Mouse (Mus musculus) myocyte (in vitro differentiated cells): ENCODE measurements around the gene Scp2. TPM values are rescaled to one million over a fixed set of nuclear protein-coding genes. Genes with fewer than 3 reads are reported as not detected.
"Not testable (repeated sequence)": the region's sequence is repeated elsewhere in the genome, so short reads cannot be mapped to it uniquely, and the experiment has no call there.

ENCODE experiments used
- H3K27me3 ChIP-seq: one replicate; pipeline ENCODE4 v1.6.1; 2011; ENCODE audit not compliant: control insufficient read depth, insufficient read depth, insufficient read length
- H3K36me3 ChIP-seq: one replicate; pipeline ENCODE4 v1.6.1; 2011; ENCODE audit not compliant: control insufficient read depth, insufficient read depth
- H3K4me2 ChIP-seq: one replicate; pipeline ENCODE4 v1.6.1; 2011; ENCODE audit warnings: low read depth, control low read depth
- H3K4me3 ChIP-seq: one replicate; pipeline ENCODE4 v1.5.1; 2011; ENCODE audit warnings: mild to moderate bottlenecking, control low read depth, moderate library complexity
- H3K79me2 ChIP-seq: one replicate; pipeline ENCODE4 v1.6.1; 2011; ENCODE audit not compliant: control insufficient read depth, insufficient read depth
- H3ac ChIP-seq: one replicate; pipeline ENCODE4 v1.6.1; 2011; ENCODE audit not compliant: control insufficient read depth, insufficient read length
- CEBPB ChIP-seq: IDR thresholded peaks from 2 replicates; pipeline ENCODE4 v1.6.1; 2011; ENCODE audit warnings: mild to moderate bottlenecking, moderate library complexity; ENCODE audit not compliant: poor library complexity, insufficient read depth, severe bottlenecking
- E2F4 ChIP-seq: IDR thresholded peaks from one replicate; pipeline ENCODE4 v1.6.1; 2011; ENCODE audit warnings: mild to moderate bottlenecking, control low read depth, moderate library complexity; ENCODE audit not compliant: insufficient read depth
- MAX ChIP-seq: IDR thresholded peaks from one replicate; pipeline ENCODE4 v1.6.1; 2011; ENCODE audit warnings: low read depth, mild to moderate bottlenecking, control low read depth
- MYOD1 ChIP-seq, 3 experiments: IDR thresholded peaks; one replicate each; pipeline ENCODE4 v1.6.1; 2011; ENCODE audit warnings: control low read depth in 2 of 3, low read depth in 2 of 3, mild to moderate bottlenecking in 2 of 3, moderate library complexity in 1 of 3; ENCODE audit not compliant: insufficient read length in 2 of 3, control insufficient read depth in 1 of 3
- MYOG ChIP-seq, 3 experiments: IDR thresholded peaks; one replicate each; pipeline ENCODE4 v1.6.1; 2011; ENCODE audit warnings: control low read depth in 2 of 3, low read depth in 2 of 3, mild to moderate bottlenecking in 2 of 3; ENCODE audit not compliant: insufficient read length in 2 of 3, control insufficient read depth in 1 of 3, insufficient read depth in 1 of 3
- POLR2A ChIP-seq: IDR thresholded peaks from one replicate; pipeline ENCODE4 v1.6.1; 2011; ENCODE audit warnings: low read depth, mild to moderate bottlenecking, control low read depth, moderate library complexity; ENCODE audit not compliant: insufficient read length
- POLR2AphosphoS2 ChIP-seq: IDR thresholded peaks from one replicate; pipeline ENCODE4 v1.6.1; 2011; ENCODE audit warnings: low read depth, control low read depth; ENCODE audit not compliant: insufficient read length
- REST ChIP-seq: IDR thresholded peaks from one replicate; pipeline ENCODE4 v1.6.1; 2011; ENCODE audit warnings: mild to moderate bottlenecking, control low read depth, moderate library complexity; ENCODE audit not compliant: insufficient read depth, insufficient read length
- SRF ChIP-seq: IDR thresholded peaks from one replicate; pipeline ENCODE4 v1.6.1; 2011; ENCODE audit warnings: low read depth; ENCODE audit not compliant: control insufficient read depth, insufficient read length
- TCF12 ChIP-seq: IDR thresholded peaks from one replicate; pipeline ENCODE4 v1.6.1; 2011; ENCODE audit warnings: mild to moderate bottlenecking, control low read depth; ENCODE audit not compliant: poor library complexity, insufficient read depth, severe bottlenecking
- TCF3 ChIP-seq: IDR thresholded peaks from one replicate; pipeline ENCODE4 v1.6.1; 2011; ENCODE audit warnings: low read depth, control low read depth; ENCODE audit not compliant: insufficient read length
- USF1 ChIP-seq: IDR thresholded peaks from one replicate; pipeline ENCODE4 v1.6.1; 2011; ENCODE audit warnings: low read depth, mild to moderate bottlenecking, control low read depth, moderate library complexity
- polyA plus RNA-seq: library from polyadenylated mRNA; unstranded; fragments of >200 nt; fragmentation: generic; extraction: Trizol; gene quantifications from one replicate; pipeline ENCODE4 v1.2.1, GENCODE M21; 2012; ENCODE audit warnings: missing spikeins

Scp2 gene
- polyA plus RNA-seq, 1 experiment, result 79.8 TPM

GRCm38 (mm10) chr4:108083032-108083735 lies 61.6 kb downstream of the Scp2 start:
- TF ChIP-seq TCF12 (no peak), MYOG (IDR thresholded peaks at IDR 0.05; ENCODE audit: control insufficient read depth in 1 of 3, insufficient read depth in 1 of 3, insufficient read length in 2 of 3, low read depth in 2 of 3) (no peak), POLR2AphosphoS2 (no peak), SRF (no peak), USF1 (no peak), MYOD1 (IDR thresholded peaks at IDR 0.05; ENCODE audit: control insufficient read depth in 1 of 3, insufficient read length in 2 of 3, low read depth in 2 of 3) (no peak), CEBPB (no peak), TCF3 (no peak), REST (no peak), MAX (no peak), POLR2A (no peak), E2F4 (no peak)
- Histone ChIP-seq H3K4me3 (no peak overlapping the region), H3K79me2 (no peaks in the 10 kb centered on the region), H3K36me3 (peaks cover 15% of the 10 kb centered on the region), H3ac (no peak overlapping the region), H3K27me3 (no peaks in the 10 kb centered on the region), H3K4me2 (peak overlapping the region; percentile 19)

- Histone ChIP-seq H3ac (no peak overlapping the region), H3K79me2 (no peaks in the 10 kb centered on the region), H3K4me3 (no peak overlapping the region), H3K4me2 (no peak overlapping the region), H3K27me3 (no peaks in the 10 kb centered on the region), H3K36me3 (peaks cover 15% of the 10 kb centered on the region)
- no peak for TF ChIP-seq MYOD1 (IDR thresholded peaks at IDR 0.05; ENCODE audit: control insufficient read depth in 1 of 3, insufficient read length in 2 of 3, low read depth in 2 of 3)
- TF ChIP-seq SRF, result no peak
- TF ChIP-seq USF1, result no peak
- TF ChIP-seq TCF12, result no peak
- no peak for TF ChIP-seq CEBPB
- no peak for TF ChIP-seq POLR2AphosphoS2
- no peak for TF ChIP-seq MAX
- TF ChIP-seq POLR2A, result no peak
- TF ChIP-seq MYOG (IDR thresholded peaks at IDR 0.05; ENCODE audit: control insufficient read depth in 1 of 3, insufficient read depth in 1 of 3, insufficient read length in 2 of 3, low read depth in 2 of 3), result no peak
- no peak for TF ChIP-seq E2F4
- TF ChIP-seq REST, result no peak
- TF ChIP-seq TCF3, result no peak
Measured at GRCm38 (mm10) chr4:108082401-108082806, 62.4 kb downstream of the Scp2 start.

DNA sequence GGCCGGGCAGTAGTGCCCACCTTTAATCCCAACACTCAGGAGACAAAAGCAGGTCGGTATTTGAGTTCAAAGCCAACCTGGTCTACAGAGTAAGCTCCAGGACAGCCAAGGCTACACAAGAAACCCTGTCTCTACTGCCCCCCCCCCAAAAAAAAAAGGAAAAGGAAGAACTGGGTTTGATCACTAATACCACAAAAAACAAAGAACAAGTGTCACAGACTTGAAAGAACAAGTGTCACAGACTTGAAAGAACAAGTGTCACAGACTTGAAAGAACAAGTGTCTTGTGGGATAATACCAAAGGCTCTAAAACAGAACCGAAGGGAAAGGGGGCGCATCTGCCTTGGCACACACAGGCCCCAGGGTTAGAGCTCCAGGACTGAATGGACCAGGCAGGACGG lies 63.9 kb downstream of the Scp2 start:
- H3K4me2 ChIP-seq, result no peak overlapping the region
- no peak overlapping the region for H3ac ChIP-seq
- TF ChIP-seq E2F4, result no peak
- TF ChIP-seq MYOG (IDR thresholded peaks at IDR 0.05; ENCODE audit: control insufficient read depth in 1 of 3, insufficient read depth in 1 of 3, insufficient read length in 2 of 3, low read depth in 2 of 3), result no peak
- no peak for TF ChIP-seq POLR2A
- no peak overlapping the region for H3K4me3 ChIP-seq
- no peaks in the 10 kb centered on the region for H3K27me3 ChIP-seq
- H3K79me2 ChIP-seq, result no peaks in the 10 kb centered on the region
- peaks cover 13% of the 10 kb centered on the region for H3K36me3 ChIP-seq

GRCm38 (mm10) chr4:108079762-108080161 lies 65.0 kb downstream of the Scp2 start:
- Histone ChIP-seq H3K4me2 (peak overlapping the region; percentile 24), H3K27me3 (no peaks in the 10 kb centered on the region), H3ac (no peak overlapping the region), H3K79me2 (no peaks in the 10 kb centered on the region), H3K4me3 (no peak overlapping the region), H3K36me3 (peaks cover 7% of the 10 kb centered on the region)
- TF ChIP-seq REST (no peak), USF1 (no peak)

DNA sequence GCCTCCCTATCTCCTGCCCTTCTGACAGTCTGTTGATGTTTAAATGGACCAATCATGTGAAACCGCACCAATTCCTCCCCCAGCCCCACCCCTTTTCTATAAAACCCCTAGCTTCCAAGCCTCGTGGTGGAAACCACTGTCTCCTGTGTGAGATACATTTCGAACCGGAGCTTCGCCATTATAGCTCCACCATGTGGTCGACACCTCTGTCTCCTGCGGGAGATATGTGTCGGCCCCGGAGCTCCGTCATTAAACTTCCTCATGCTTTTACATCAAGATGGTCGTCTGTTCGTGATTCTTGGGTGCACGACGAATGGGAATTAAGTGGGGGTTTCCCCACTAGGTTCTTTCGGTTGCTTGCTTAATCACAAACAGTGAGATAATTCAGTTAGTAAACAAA lies 65.6 kb downstream of the Scp2 start:
- H3K27me3 ChIP-seq, H3K4me3 ChIP-seq, H3ac ChIP-seq, H3K36me3 ChIP-seq, H3K79me2 ChIP-seq, H3K4me2 ChIP-seq: not testable (repeated sequence)
